Mouse (Mus musculus) hindbrain, embryonic 12.5 days (tissue): Measurements from ENCODE around the gene Ptgs2. TPM values are rescaled to one million over a fixed set of nuclear protein-coding genes. Genes with fewer than 3 reads are reported as not detected.

Experiments
- microRNA-seq: library from miRNA; unstranded; fragments of <30 nt; microRNA quantifications from one replicate; pipeline ENCODE4, GENCODE M21; 2017
- polyA plus RNA-seq: library from polyadenylated mRNA; unstranded; fragments of >200 nt; fragmentation: Nextera tagmentation; extraction: Ambion mirVana; gene quantifications from 2 replicates; pipeline ENCODE4 v1.2.1, GENCODE M21; 2016

Ptgs2 gene
- polyA plus RNA-seq, 1 experiment from 2014 or later = 0.18 TPM

Small RNAs within 50 kb of the gene (microRNA-seq; reads per million reads assigned to microRNA genes)
- not detected for gene Gm44329

Other genes starting within 250 kb of the Ptgs2 start
- 5.7 and 6.8 TPM in 2 replicates for gene Pla2g4a, start 138.7 kb upstream of the Ptgs2 start, polyA plus RNA-seq
- gene Pdc, start 219.4 kb downstream of the Ptgs2 start, polyA plus RNA-seq = 0.23 and 0.25 TPM in 2 replicates